Mouse (Mus musculus) embryonic facial prominence, embryonic 14.5 days (tissue): Measurements from ENCODE around the gene Pax8. TPM values are rescaled to one million over a fixed set of nuclear protein-coding genes. Genes with fewer than 3 reads are reported as not detected.
A peak's percentile ranks its signal among the peaks of the same experiment; 100 is the strongest.

ENCODE experiments used
- ATAC-seq: fragments of 200-750 bp; cut with Nextera tagmentation; 2 replicates; pipeline ENCODE4 v1.8.0; 2017; ENCODE audit warnings: low read depth, moderate number of reproducible peaks, moderate TSS enrichment
- DNase-seq: peaks from one replicate; pipeline ENCODE4 v3.0.0-alpha.2; 2015; ENCODE audit warnings: low spot score
- H3K27ac ChIP-seq: fragments of 300-500 bp; sonication (generic); replicated peaks from 2 replicates; pipeline ENCODE4 v1.5.1; 2014; ENCODE audit warnings: low read depth, mild to moderate bottlenecking, low read length, moderate library complexity
- H3K27me3 ChIP-seq: fragments of 300-500 bp; sonication (generic); replicated peaks from 2 replicates; pipeline ENCODE4 v1.6.1; 2014; ENCODE audit warnings: low read length; ENCODE audit not compliant: control insufficient read depth, insufficient read depth
- H3K36me3 ChIP-seq: fragments of 300-500 bp; sonication (generic); 2 replicates; pipeline ENCODE4 v1.6.1; 2014; ENCODE audit warnings: low read length, mixed read lengths; ENCODE audit not compliant: control insufficient read depth, insufficient read depth
- H3K4me1 ChIP-seq: fragments of 300-500 bp; sonication (generic); 2 replicates; pipeline ENCODE4 v1.6.1; 2014; ENCODE audit warnings: antibody characterized with exemption, low read length; ENCODE audit not compliant: control insufficient read depth, insufficient read depth
- H3K4me2 ChIP-seq: fragments of 300-500 bp; sonication (generic); 2 replicates; pipeline ENCODE4 v1.6.1; 2014; ENCODE audit warnings: low read depth, mild to moderate bottlenecking, low read length, moderate library complexity, mixed read lengths
- H3K4me3 ChIP-seq: fragments of 300-500 bp; sonication (generic); 2 replicates; pipeline ENCODE4 v1.5.1; 2014; ENCODE audit warnings: low read depth, mild to moderate bottlenecking, low read length
- H3K9ac ChIP-seq: fragments of 300-500 bp; sonication (generic); 2 replicates; pipeline ENCODE4 v1.6.1; 2014; ENCODE audit warnings: low read depth, mild to moderate bottlenecking, low read length, moderate library complexity, mixed read lengths
- H3K9me3 ChIP-seq: fragments of 300-500 bp; sonication (generic); 2 replicates; pipeline ENCODE4 v1.6.1; 2016; ENCODE audit warnings: low read length; ENCODE audit not compliant: control insufficient read depth
- WGBS: fragments of 180-500 bp; shearing (Covaris S2); extraction: QIAGEN DNeasy Blood & Tissue Kit; methylation state at CpG from one replicate; pipeline ENCODE4 v1.1.7; 2014; 5-methylcytosine and 5-hydroxymethylcytosine counted together
- polyA plus RNA-seq: library from polyadenylated mRNA; unstranded; fragments of >200 nt; fragmentation: Nextera tagmentation; extraction: Ambion mirVana; gene quantifications from 2 replicates; pipeline ENCODE4 v1.2.1, GENCODE M21; 2014

The Pax8 gene
- polyA plus RNA-seq, 1 experiment from 2014 or later, result 0.97 TPM

GRCm38 (mm10) chr2:24416668-24417067 lies 58.7 kb downstream of the Pax8 start:
- H3K4me2 ChIP-seq, result peak overlapping the region; percentile 4; the same call in 1 of the 2 replicates
- no peaks in the 10 kb centered on the region for H3K9me3 ChIP-seq
- ATAC-seq (peak; percentile 37; the same call in 1 of the 2 replicates), DNase-seq (peak; percentile 54)
- H3K4me3 ChIP-seq, result no peak overlapping the region
- H3K4me1 ChIP-seq, result peaks cover 7% of the 10 kb centered on the region
- H3K36me3 ChIP-seq, result no peaks in the 10 kb centered on the region
- H3K27ac ChIP-seq, result no peak overlapping the region
- 5% methylated on average over 5 of the region's 9 CpGs for WGBS
- H3K27me3 ChIP-seq, result no peaks in the 10 kb centered on the region
- no peak overlapping the region for H3K9ac ChIP-seq

- 81% methylated on average over 4 of the region's 4 CpGs for WGBS
- H3K4me2 ChIP-seq, result no peak overlapping the region
- no peak overlapping the region for H3K4me3 ChIP-seq
- no peaks in the 10 kb centered on the region for H3K36me3 ChIP-seq
- no peak for ATAC-seq
- H3K9me3 ChIP-seq, result no peaks in the 10 kb centered on the region
- peaks cover 7% of the 10 kb centered on the region for H3K4me1 ChIP-seq
- no peaks in the 10 kb centered on the region for H3K27me3 ChIP-seq
- H3K27ac ChIP-seq, result no peak overlapping the region
- no peak for DNase-seq
- no peak overlapping the region for H3K9ac ChIP-seq
Observed at GRCm38 (mm10) chr2:24413677-24414076, 61.7 kb downstream of the Pax8 start.

- Histone ChIP-seq H3K9me3 (no peaks in the 10 kb centered on the region), H3K27ac (no peak overlapping the region), H3K36me3 (no peaks in the 10 kb centered on the region), H3K4me1 (peaks cover 7% of the 10 kb centered on the region), H3K4me2 (no peak overlapping the region), H3K27me3 (no peaks in the 10 kb centered on the region), H3K4me3 (no peak overlapping the region), H3K9ac (no peak overlapping the region)
- WGBS, result 53% methylated on average over 3 of the region's 3 CpGs
- DNase-seq (no peak), ATAC-seq (no peak)
Observed at GRCm38 (mm10) chr2:24413172-24413571, 62.2 kb downstream of the Pax8 start.

- no peak overlapping the region for H3K4me3 ChIP-seq
Observed at GRCm38 (mm10) chr2:24409166-24409565, 66.2 kb downstream of the Pax8 start.

GRCm38 (mm10) chr2:24407701-24408485 lies 67.5 kb downstream of the Pax8 start:
- Histone ChIP-seq H3K36me3 (no peaks in the 10 kb centered on the region), H3K4me3 (no peak overlapping the region), H3K9ac (no peak overlapping the region), H3K27ac (no peak overlapping the region), H3K9me3 (no peaks in the 10 kb centered on the region), H3K27me3 (0 out of 2 replicates have a peak, but pooled peaks cover 3% of the 10 kb centered on the region), H3K4me1 (peaks cover 4% of the 10 kb centered on the region; the same call in 1 of the 2 replicates), H3K4me2 (no peak overlapping the region)
- DNase-seq (peak; percentile 31), ATAC-seq (no peak)
- whole genome bisulfite sequencing, result 29% methylated on average over 4 of the region's 4 CpGs

More at GRCm38 (mm10) chr2:24409166-24409565, 66.2 kb downstream of the Pax8 start:
- no peaks in the 10 kb centered on the region for H3K36me3 ChIP-seq
- WGBS, result 10% methylated on average over 2 of the region's 2 CpGs
- peak; percentile 61 for DNase-seq
- H3K9ac ChIP-seq, result no peak overlapping the region
- H3K4me1 ChIP-seq, result peaks cover 4% of the 10 kb centered on the region; the same call in 1 of the 2 replicates
- H3K27me3 ChIP-seq, result 0 out of 2 replicates have a peak, but pooled peaks cover 3% of the 10 kb centered on the region
- no peak overlapping the region for H3K27ac ChIP-seq
- H3K4me2 ChIP-seq, result no peak overlapping the region
- no peaks in the 10 kb centered on the region for H3K9me3 ChIP-seq
- ATAC-seq, result 0 out of 2 replicates have a peak, but pooled peaks have one; percentile 37

GRCm38 (mm10) chr2:24405345-24406012 lies 69.9 kb downstream of the Pax8 start:
- WGBS, result 12% methylated on average over 20 of the region's 23 CpGs
- no peaks in the 10 kb centered on the region for H3K9me3 ChIP-seq
- peaks cover 4% of the 10 kb centered on the region; the same call in 1 of the 2 replicates for H3K4me1 ChIP-seq
- H3K9ac ChIP-seq, result peak overlapping the region; percentile 56
- ATAC-seq (peak; percentile 89), DNase-seq (peak; percentile 89)
- H3K36me3 ChIP-seq, result no peaks in the 10 kb centered on the region
- H3K27ac ChIP-seq, result no peak overlapping the region
- H3K27me3 ChIP-seq, result 0 out of 2 replicates have a peak, but pooled peaks cover 3% of the 10 kb centered on the region
- H3K4me3 ChIP-seq, result peak overlapping the region; percentile 28
- H3K4me2 ChIP-seq, result peak overlapping the region; percentile 54

- H3K36me3 ChIP-seq, result no peaks in the 10 kb centered on the region
- 66% methylated on average over 2 of the region's 3 CpGs for WGBS
Observed at GRCm38 (mm10) chr2:24400711-24401110, 74.7 kb downstream of the Pax8 start.

GRCm38 (mm10) chr2:24397115-24397514 lies 78.3 kb downstream of the Pax8 start:
- DNase-seq, result no peak
- H3K36me3 ChIP-seq, result no peaks in the 10 kb centered on the region
- WGBS, result 6% methylated on average over 2 of the region's 2 CpGs

More at GRCm38 (mm10) chr2:24400711-24401110, 74.7 kb downstream of the Pax8 start:
- no peak overlapping the region for H3K9ac ChIP-seq
- no peak overlapping the region for H3K4me2 ChIP-seq
- no peak overlapping the region for H3K27ac ChIP-seq
- 0 out of 2 replicates have a peak, but pooled peaks cover 3% of the 10 kb centered on the region for H3K27me3 ChIP-seq
- H3K4me3 ChIP-seq, result no peak overlapping the region
- H3K9me3 ChIP-seq, result no peaks in the 10 kb centered on the region
- ATAC-seq (no peak), DNase-seq (no peak)
- H3K4me1 ChIP-seq, result peaks cover 4% of the 10 kb centered on the region; the same call in 1 of the 2 replicates

More at GRCm38 (mm10) chr2:24397115-24397514, 78.3 kb downstream of the Pax8 start:
- Histone ChIP-seq H3K9ac (no peak overlapping the region), H3K4me3 (no peak overlapping the region), H3K9me3 (no peaks in the 10 kb centered on the region), H3K27me3 (no peaks in the 10 kb centered on the region), H3K4me1 (no peaks in the 10 kb centered on the region), H3K4me2 (no peak overlapping the region), H3K27ac (no peak overlapping the region)
- no peak for ATAC-seq
